Mouse (Mus musculus): Measurements from ENCODE around the gene Lypd6. TPM values are rescaled to one million over a fixed set of nuclear protein-coding genes. Genes with fewer than 3 reads are reported as not detected.

Gene Lypd6
- total RNA-seq (2021): 10 to 100 TPM; 25.5 to 26.1 TPM
- long read RNA-seq, partial matches to known transcripts: 2 of 10 reads
- long read RNA-seq, other reads (novel, unspliced or antisense): 4 of 10 reads

- peak; percentile 60 to 75 for DNase-seq (ENCODE audit: low spot score in 2 of 2)
Observed at GRCm38 (mm10) chr2:50066246-50066967, at the start of gene Lypd6. Gene Lypd6, plus strand, starts transcription at chr2:50066429.

- DNase-seq (ENCODE audit: low spot score in 2 of 2): no peak
Observed at GRCm38 (mm10) chr2:50019477-50019876, 46.8 kb upstream of the Lypd6 start.

DNA sequence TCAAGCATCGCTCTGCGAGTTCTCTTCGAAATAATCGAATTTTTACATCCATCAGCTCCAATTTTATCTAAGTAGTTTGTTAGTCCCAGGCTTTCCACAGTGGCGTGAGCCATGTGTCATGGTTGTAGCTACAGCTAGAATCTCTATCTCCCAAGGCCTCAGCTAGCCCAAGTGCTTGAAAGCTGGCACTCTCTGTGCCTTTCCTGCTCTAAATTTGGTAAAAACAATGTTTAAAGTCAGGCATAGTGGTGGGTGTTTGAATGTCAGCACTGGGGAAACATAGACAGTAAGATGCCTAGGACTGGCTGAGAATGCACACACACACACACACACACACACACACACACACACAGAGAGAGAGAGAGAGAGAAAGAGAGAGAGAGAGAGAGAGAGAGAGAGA is 40.7 kb upstream of the Lypd6 start:
- DNase-seq (ENCODE audit: low spot score in 2 of 2): no peak

DNA sequence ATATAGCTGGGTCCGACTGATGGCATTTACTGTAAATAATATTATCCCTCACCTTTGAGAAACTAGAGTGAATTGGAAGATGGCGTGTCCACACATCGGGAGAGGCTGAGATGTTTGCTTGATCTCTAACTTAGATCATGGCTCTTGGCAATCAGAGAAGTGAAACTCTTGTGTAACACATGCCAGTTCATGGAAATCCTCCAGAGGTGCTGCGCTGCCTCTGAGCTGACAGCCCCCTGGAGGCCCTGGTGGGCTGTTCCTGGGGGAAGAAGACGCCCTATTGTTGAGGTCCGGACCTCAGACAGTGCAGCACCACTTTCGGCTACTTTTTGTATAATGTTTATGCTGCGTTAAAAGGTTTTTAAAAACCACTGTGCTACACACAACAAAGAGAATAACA is 37.3 kb upstream of the Lypd6 start:
- DNase-seq (ENCODE audit: low spot score in 2 of 2): no peak

DNA sequence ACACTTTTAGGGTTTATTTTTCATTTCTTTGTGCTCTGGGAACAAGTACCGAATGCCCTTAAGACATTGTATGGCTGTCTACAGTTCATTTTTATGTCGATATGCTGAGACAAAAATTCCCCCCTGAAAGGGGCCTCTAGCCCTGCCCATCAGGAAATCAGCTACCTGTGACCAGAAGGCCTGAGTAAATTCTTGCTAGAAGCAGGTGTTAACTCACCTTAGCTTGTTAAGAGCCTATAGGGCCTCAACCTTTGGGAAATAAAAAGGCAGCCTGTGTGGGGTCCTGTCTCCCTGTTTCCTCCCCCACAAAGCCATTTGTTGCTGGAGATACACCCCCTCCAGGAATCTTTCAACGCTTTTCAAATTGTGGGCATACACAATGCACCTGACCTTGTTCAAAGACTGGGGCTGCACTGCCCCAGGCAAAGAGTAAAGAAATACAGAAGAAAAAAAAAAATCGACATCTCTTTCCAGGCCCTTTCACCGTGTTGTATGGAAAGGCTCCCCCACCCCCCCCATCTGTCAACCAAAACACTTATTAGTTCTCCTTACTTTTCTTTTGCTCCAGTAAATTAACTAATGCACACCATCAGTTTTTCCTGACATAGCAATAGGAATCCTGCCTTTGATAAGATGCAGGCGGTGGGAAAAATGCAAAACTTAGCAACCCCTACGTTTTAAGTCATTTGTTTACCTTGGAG is 21.9 kb upstream of the Lypd6 start:
- no peak for DNase-seq (ENCODE audit: low spot score in 2 of 2)

DNA sequence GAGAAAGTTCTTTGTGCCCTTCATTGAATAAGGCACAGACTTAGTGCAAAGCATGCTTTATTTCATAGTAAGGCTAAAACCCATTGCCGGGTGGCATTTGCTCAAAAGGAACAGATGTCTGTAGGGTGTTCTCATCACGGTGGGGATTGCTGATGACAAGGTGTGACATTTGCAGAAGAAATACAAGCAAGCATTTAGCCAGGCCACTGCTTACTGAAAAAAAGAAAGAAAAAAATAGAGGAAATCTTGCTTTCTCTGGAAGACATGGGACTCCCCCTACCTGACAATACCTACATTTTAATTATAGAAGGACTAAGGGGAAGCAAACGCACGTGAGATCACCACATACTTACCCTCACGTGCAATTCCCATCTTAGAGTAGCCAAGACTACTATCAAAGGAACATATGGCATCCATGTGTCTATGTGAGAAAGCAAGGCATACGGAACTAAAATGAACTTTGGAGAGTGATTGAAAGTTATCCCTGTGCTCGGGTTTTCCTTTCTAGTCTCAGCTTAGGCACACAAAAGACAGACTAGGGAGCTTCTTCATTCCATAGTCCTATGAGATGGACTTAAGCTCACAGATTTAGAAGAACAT is 21.3 kb upstream of the Lypd6 start:
- no peak for DNase-seq (ENCODE audit: low spot score in 2 of 2)

- DNase-seq (ENCODE audit: low spot score in 2 of 2): no peak
Observed at GRCm38 (mm10) chr2:50045841-50046240, 20.4 kb upstream of the Lypd6 start.

DNA sequence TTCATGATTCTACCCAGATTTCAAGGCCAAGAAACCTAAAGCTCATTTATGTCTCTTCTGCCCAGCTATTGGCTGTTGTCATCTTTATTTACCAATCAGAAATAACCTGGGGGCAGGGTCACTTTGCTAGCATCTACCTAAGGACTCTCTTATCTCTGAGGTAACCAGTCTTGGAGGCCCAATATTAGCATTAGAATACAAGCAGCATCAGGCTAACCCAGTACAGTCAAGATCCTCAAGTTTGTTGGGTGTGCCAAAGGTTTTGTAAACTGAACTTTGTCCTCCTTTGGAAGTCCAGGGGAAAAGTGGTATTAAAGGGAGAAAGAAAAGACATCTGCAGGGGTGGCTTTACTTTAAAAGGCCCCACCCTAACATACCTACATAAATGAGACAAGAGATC is 17.8 kb upstream of the Lypd6 start:
- DNase-seq (ENCODE audit: low spot score in 2 of 2): no peak

GRCm38 (mm10) chr2:50053893-50054292 is 12.3 kb upstream of the Lypd6 start:
- no peak for DNase-seq (ENCODE audit: low spot score in 2 of 2)

DNA sequence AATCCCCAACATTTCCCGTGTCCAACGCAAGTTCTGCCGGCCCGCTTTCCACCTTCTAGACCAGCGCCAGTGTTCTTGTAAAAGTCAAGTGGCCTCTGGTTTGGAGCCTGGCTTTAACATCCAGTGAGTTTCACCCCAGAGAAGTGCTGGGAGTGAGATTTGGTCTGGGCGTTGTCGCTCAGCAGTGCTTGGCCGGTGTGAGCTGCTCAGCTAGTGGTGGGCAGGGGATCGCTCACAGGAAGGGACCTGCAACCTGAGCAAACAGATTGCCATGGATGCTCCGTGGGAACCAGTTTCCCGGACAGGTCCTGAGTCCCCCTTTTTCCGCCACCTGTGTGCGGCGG is 355 bp upstream of the Lypd6 start:
- DNase-seq (ENCODE audit: low spot score in 2 of 2): no peak

GRCm38 (mm10) chr2:50066968-50067315 is 713 bp downstream of the Lypd6 start:
- no peak for DNase-seq (ENCODE audit: low spot score in 2 of 2)

GRCm38 (mm10) chr2:50069571-50070295 is 3.5 kb downstream of the Lypd6 start:
- no peak for DNase-seq (ENCODE audit: low spot score in 2 of 2)

DNA sequence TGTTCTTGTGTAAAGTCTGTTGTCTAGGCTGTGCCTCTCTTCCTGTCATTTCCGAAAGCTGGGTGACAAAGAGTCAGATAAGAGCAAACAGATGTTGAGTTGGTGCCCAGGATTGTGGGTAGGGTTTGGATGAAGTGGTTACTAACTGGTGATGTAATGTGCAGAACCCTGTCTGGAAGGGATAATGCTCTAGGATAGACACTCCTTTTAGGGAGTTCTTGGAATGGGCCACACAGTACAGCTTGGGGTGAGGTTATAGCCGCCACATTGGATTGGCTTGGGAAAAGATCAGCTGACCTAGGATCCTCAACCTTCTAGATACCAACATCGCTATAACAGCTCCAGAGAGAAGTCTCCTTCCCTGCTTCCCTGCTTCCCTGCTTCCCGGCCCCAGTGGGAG is 5.9 kb downstream of the Lypd6 start:
- DNase-seq (ENCODE audit: low spot score in 2 of 2): no peak

DNA sequence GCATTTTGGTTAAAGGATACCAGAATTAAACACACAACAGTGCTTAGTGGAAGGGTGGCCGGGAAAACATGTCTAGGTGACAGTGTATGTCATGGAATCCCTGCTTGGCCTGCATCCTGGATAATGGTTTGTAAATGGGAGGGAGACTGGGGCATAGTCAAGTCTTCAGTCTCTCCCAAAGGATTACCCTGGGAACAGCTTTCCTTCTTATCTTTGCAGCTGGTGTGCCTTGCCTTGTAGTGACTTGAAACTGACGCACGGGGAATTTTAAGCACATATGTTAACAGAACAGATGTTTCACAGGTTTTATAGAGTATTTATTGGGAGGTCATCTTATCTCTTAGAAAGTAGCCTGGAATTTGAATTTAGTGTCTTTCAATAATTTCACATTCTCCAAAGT is 18.5 kb downstream of the Lypd6 start:
- DNase-seq (ENCODE audit: low spot score in 2 of 2): no peak

GRCm38 (mm10) chr2:50087761-50088160 is 21.5 kb downstream of the Lypd6 start:
- no peak for DNase-seq (ENCODE audit: low spot score in 2 of 2)

DNA sequence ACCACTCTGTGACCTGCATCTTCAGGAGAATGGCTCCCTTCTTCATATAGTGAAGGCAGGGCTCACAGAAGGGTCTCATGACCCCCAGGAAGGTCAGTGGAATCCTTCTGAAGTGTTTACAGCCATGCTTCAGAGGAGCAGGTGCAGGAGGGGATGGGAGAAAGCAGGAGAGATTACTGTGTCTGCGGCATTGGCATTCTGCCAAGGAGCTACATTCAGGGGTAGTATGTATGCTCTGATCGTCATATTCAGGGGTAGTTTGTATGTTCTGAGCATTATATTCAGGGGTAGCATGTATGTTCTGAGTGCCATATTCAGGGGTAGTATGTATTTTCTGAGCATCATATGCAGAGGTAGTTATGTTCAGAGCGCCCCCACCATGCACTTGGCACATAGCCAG is 30.1 kb downstream of the Lypd6 start:
- no peak for DNase-seq (ENCODE audit: low spot score in 2 of 2)

DNA sequence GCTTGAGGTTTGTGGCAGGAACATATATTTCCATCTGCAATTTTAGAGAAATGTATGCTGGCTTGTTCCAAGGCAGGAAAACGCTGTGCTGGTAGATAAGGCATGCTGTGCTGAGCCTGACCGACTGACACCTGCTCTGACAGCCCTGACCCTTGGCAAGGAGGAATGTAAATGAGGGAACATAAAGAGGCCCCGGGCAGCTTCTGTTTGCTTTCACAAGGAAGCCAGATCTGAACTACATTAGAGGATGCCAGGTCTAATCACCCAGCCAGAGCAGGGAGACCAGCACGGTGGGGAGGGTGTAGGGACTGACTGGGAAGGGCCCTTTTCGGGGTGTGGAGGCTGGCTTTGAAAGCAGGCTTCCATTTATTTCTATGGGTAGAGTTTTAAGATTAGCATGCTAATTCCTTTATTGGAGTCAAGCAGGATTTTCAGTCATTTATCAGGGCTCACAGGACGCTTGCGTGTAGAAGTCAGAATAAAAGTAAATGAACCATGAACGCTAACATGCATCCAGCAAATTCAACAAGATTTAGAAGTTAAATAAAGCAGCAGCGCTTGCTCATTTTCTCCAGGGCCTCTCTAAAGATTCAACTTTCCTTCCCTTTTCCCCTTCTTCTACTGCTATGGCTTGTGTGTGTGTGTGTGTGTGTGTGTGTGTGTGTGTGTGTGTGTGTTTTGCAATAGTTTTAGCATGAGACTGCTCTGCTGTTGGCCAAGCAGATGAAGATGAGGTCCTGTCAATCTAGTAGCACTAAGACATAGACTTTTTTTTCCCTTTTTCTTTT is 34.3 kb downstream of the Lypd6 start:
- no peak for DNase-seq (ENCODE audit: low spot score in 2 of 2)

- DNase-seq (ENCODE audit: low spot score in 2 of 2): no peak
Observed at GRCm38 (mm10) chr2:50101152-50101450, 34.9 kb downstream of the Lypd6 start.

DNA sequence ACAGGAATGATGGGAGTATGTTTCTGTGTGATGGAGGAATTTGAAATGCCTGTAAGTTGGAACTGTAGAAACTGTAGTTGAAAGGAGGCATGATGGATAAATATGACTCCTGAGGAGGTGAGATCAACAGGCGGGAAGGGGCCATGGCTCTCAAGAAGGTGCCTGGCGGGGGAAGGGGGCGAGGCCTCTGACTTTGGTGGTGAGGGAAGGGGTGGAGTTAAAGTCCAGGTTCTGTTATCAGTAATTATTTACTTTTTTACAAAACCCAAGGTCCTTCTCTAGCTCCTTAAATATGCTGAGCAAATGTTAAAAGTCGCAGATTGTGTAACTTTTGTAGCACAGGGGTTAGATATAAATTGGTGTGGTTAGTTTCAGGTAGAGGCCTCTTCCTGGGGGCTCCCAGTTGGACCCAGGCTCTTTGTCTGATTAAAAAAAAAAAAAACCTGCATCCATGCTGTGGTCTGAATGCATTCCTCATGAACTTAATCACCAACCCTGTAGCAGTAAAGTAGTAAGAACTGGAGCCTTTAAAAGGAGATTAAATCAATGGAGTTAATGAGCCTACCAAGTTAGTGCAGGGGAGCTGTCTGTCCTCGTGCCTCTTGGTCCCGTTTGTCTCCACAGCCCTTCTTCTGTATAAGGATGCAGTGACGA is 37.7 kb downstream of the Lypd6 start:
- no peak for DNase-seq (ENCODE audit: low spot score in 2 of 2)

GRCm38 (mm10) chr2:50105590-50105989 is 39.4 kb downstream of the Lypd6 start:
- DNase-seq (ENCODE audit: low spot score in 2 of 2): no peak

- DNase-seq (ENCODE audit: low spot score in 2 of 2): no peak
Observed at GRCm38 (mm10) chr2:50105992-50106391, 39.8 kb downstream of the Lypd6 start.
